Comparison of ENCODE assay signal across 16 mouse cellular contexts in genomic region chr16:29990393-29990792, GRCm38 (mm10).
"Had no signal": no experiment of that assay in that cellular context is flagged by ENCODE, and none has a peak within 500 bp of the region (broad histone marks: within the 10 kb centered on the region; RNA-seq: fewer than 3 reads in every experiment).

No protein-coding gene starts in this region.

- H3K4me3 ChIP-seq: hindbrain, embryonic 15.5 days; layer of hippocampus, adult 2 months; left cerebral cortex, adult 2 months; limb, embryonic 13.5 days; liver, embryonic 15.5 days had no signal

- H3K36me3 ChIP-seq: hindbrain, embryonic 15.5 days; limb, embryonic 13.5 days; liver, embryonic 15.5 days had no signal

- ATAC-seq: lung, postnatal 0 days; midbrain, embryonic 16.5 days had no signal

- H3K27me3 ChIP-seq: liver, embryonic 15.5 days had no signal

- H3K4me1 ChIP-seq: hindbrain, embryonic 15.5 days had no signal

- H3K9me3 ChIP-seq: hindbrain, embryonic 15.5 days; limb, embryonic 13.5 days; liver, embryonic 15.5 days had no signal

- H3K27ac ChIP-seq: hindbrain, embryonic 15.5 days; kidney, postnatal 0 days; layer of hippocampus, adult 2 months; left cerebral cortex, adult 2 months; limb, embryonic 13.5 days; liver, embryonic 15.5 days had no signal

- H3K9ac ChIP-seq: hindbrain, embryonic 15.5 days; limb, embryonic 13.5 days; liver, embryonic 15.5 days had no signal

- DNase-seq: kidney, adult 18-20 months; kidney, postnatal 4 days; lung, adult 2 months; lung, postnatal 36 days; right cerebral cortex, postnatal 25 days; spleen, adult 18-20 months; thymus, postnatal 4 days had no signal

- H3K4me2 ChIP-seq: hindbrain, embryonic 15.5 days; limb, embryonic 13.5 days; liver, embryonic 15.5 days; midbrain, embryonic 11.5 days had no signal
